Mouse (Mus musculus) kidney, postnatal 4 days (tissue): ENCODE measurements around the gene Zbtb8a.
"Not testable (repeated sequence)": the region's sequence is repeated elsewhere in the genome, so short reads cannot be mapped to it uniquely, and the experiment has no call there.

Experiments
- DNase-seq, 2 experiments: peaks; one replicate each; pipeline ENCODE4 v3.0.0; 2021; ENCODE audit warnings: mixed read lengths in 2 of 2

The Zbtb8a gene

DNA sequence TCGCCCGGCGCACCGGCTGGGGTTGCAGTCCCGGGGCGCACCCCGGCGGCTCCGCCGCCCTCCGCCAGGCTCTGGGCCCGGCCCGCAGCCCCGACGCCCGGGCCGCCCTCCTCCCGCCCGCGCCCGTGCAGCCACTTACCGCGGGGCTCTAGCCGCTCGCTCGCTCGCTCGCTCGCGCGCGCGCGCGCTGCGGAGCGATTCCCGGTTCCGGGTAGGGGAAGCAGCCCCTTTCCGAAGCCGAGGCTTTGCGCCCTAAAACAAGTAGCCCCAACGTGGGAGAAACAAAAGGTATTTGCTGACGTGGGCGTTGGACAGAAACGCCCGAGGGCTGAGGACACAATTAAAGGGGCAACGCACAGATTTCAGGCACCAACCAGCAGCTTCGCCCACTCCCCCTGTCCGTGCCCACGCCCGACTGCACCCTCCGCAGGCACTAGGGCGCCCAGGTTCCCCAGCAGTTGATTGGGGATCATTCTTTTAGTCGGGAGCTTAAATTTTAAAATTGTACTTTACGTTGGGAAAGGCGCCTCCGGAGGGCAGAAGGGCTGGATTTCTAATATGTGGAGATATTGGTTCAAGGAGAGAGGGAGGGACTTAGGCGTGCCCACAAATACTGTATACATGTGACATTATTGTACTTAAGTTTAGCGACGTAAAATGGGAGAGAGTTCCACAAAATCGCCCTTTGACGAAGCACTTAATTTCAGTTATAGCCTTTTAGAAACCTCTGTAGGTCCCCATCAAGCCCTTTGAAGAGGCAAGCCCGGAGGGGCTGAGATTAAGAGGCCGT is at the start of gene Zbtb8a:
TSS of gene Zbtb8a (minus strand) at position 516 of the 790 bp plus-strand sequence.
- DNase-seq, result peak; percentile 66 to 77

DNA sequence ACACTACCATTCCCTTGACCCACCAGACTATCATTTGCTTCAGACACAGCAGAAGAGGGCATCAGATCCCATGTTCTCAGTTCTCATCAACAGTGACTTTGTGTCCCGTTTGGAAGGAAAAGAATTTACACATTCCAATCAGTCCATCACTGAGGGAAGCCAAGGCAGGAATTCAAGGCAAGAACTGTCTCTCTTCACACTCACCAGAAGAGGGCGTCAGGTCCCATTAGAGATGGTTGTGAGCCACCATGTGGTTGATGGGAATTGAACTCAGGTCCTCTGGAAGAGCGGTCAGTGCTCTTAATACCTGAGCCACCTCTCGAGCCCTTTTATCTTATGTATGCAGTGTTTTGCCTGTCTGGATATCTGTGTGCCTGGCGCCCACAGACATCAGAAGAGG is 40.4 kb upstream of the Zbtb8a start:
- DNase-seq, result no peak

DNA sequence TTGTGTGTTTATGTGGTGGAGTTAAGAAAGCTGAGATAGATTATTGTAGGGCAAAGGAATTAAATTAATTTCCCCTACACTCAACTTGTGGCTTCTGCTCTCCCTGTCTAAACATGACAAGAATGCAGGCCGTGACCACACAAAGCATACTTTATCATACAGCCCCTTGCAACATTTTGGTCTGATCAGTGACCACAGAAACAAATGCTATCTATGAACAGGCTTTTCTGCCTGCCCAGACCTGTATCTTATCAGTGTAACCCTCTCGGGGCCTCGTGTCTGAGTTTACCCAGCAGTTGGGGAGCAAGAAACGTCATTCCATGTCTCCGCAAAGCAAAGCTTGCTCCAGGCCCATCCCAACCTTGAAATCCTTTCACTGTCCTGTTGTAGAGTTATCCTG is 38.6 kb upstream of the Zbtb8a start:
- DNase-seq, result no peak

DNA sequence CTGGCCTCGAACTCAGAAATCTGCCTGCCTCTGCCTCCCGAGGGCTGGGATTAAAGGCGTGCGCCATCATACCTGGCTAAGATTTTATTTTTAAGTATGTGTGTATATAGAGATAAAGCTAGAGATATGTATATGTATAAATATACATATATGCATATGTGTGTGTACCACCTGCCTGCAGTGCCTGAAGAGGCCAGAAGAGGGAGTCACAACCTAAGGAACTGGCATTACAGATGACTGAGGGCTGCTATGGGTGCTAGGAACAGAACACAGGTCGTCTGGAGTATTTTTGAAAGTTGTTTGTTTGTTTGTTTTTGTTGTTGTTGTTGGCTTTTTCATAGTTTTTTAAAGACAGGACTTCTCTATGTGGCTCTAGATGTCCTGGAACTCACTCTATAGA is 38.0 kb upstream of the Zbtb8a start:
- DNase-seq, result no peak

DNA sequence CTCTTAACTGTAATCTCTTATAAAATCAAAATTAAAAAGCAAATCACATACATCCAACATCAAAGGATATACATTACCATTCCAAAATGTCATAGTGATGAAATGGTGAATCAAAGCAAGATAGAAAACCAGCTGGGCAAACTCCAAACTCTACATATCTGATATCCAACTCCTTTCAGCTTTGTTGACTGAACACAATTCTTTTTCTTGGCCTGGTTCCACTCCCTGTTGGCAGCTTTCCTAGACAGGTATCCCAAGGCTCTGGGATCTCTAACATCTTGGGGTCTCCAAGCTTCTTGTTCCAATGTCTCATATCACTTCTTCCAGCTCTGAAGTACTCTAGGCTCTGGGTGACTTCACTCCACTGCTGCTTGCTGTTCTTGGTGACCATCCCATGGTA is 33.1 kb upstream of the Zbtb8a start:
- no peak for DNase-seq

DNA sequence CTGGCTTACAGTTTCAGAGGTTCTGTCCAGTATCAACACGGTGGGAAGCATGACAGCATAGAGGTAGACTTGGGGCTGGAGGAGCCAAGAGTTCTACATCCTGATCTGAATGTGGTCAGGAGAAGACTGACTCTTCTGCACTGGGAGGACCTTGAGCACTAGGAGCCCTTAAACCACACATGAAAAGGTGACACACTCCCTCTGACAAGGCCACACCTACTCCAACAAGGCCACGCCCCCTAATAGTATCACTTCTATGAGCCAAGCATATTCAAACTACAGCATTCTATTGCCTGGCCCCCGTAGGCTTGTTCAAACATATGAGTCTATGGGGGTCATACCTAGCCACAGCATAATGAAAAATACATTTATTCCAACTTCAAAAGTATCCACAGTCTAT is 32.6 kb upstream of the Zbtb8a start:
- DNase-seq, result not testable (repeated sequence)

DNA sequence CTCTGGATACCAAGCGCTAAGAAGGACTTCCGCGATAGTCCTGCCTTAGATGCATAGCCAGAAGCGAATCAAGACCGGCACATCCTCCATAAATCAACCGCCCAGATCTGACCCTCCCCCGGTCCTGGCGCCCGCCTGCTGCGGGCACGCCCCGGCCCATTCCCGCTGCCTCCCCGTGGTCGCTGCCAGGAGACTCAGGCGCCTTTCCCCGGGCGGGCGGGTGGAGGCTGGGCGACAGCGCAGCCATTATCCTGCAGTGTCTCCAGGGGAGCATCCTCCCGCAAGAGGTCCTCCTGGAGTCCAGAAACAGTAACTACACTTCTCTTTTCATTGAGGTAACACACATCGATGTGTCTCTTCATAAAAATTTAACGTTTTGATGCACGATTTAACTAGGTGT is 28.5 kb upstream of the Zbtb8a start:
- DNase-seq, result peak; percentile 78 to 88

DNA sequence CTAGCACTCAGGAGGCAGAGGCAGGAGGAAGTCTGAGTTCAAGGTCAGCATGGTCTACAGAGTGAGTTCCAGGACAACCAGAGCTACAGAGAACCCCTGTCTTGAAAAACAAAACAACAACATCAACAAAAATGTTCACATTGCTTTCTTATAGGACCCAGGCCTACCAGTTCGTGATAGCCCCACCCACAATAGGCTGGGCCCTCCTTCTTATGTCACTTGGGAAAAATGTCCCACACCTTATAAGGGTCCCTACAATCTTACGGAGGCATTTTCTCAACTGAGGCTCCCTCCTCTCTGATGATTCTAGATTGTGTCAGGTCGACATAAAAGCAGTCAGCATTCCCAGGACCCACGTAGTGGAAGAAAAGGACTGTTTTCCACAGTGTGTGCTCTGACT is 21.9 kb upstream of the Zbtb8a start:
- no peak for DNase-seq

DNA sequence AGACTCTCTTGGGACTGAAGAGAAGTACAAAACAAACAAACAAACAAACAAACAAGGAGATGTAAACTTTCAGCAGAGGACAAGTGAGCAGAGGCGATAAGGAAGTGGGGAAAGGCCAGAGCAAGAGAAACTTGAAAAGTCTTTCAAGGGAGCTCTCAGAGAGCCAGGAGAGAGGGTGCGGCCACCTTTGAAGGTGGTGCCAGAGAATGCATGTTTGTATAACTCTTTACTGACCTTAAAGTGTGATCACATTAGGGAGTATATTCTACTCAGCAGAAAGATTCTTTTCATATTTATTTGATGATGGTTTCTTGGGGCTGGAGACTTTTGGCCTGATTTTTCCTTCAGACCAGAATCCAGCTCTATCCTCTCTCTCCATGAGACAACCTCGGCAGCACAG is 19.0 kb upstream of the Zbtb8a start:
- no peak for DNase-seq

DNA sequence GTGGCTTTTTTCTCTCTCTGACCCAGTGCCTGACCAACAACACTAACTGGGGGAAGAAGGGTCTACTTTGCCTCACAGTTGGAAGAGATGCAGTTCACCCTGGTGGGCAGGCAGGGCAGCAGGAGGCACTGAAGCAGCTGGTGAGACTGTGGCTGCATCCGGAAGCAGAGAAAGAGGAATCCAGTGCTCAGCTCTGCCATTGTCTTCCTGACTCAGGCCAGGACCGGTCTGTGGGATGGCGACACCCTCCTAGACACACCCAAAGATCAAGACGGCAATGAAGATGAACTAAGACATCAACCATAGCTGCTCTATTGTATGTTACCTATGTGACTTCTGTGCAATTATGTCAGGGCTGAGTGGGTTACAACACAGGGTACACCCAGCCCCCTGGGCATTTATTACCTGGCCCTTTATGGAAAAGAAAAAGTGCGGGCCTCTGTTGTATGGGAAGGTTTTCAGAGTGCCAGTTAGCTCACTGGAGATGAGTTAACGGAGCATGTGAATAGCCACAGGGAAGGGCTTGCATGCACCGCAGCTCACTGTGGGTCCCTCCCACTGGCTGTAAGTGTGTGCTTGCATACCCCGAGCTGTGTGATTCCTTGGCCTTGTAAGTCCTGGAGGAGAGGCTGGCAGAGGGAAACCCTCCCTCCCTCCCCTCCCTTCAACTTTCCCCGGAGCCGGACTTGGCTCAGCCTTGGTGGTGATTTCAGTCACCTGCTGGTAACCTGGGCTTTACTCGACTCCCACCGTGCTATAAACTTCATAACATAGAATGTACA is 16.4 kb upstream of the Zbtb8a start:
- DNase-seq, result peak in 1 of 2 experiments; percentile 44

DNA sequence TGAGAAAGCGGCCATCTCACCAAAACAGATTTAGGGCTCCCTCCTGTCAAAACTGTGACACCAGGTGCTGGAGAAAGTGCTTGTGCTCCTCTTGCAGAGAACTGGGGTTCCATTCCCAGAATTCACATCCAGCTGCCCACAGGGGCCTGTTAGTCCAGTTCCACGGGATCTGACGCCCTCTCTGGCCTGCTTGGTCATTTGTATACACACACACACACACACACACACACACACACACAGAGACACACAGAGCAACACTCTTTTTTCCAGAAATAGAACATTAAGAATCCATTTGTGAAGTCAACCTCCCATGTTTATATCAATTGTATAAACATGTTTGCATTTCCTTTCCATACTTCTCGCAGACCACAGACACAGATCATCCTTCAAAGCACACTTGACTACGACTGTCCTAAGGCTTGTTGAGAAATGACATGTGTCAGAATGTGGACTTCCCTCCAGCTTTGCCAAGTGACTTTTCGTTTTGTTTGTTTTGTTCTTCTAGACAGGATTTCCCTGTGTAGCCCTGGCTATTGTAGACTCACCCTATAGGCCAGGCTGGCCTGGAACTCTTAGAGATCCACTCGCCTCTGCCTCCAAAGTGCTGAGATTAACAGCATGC is 13.1 kb upstream of the Zbtb8a start:
- no peak for DNase-seq

DNA sequence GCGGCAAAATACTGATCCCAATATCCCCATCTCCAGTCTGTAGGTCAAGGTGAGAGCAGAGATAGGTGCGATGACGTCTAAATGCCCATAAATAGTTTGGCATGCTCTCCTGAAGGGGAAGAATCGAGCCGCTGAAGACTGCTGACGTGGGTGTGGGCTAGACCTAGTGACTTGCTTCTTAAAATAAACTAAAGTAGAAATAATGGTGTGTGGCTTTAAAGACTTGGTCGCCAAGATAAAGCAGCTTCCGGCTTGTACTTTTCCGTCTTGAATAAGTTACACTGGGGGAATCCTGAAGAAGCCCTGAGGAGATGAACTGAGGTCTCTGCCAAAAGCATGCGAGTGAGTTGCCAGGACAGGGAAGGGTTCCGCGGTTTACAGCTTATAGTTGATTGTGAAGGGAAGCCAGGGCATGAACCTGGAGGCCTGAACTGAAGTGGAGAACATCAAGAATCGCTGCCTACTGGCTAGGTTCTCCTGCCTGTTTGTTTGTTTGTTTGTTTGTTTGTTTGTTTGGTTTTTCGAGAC is 12.4 kb upstream of the Zbtb8a start:
- no peak for DNase-seq

DNA sequence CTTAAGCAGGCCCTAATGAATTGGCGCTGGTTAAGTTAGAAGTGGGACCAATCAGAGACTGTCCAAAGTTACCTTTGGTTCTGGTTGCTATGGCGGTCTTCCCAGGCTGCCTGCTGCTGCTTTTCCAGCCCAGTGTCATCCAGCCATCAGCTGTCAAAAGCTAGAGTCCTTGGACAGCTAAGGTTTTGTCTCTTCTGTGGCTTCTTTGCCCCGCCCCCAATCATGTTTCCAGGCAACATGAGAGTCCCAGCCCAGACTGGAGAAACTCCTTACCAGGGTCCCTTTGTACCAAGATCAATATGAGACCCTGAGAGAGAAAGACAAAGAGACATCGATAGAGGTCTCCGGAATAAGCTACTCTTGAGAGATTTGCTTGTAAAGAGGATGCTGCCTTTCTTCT is 10.5 kb upstream of the Zbtb8a start:
- DNase-seq, result no peak

DNA sequence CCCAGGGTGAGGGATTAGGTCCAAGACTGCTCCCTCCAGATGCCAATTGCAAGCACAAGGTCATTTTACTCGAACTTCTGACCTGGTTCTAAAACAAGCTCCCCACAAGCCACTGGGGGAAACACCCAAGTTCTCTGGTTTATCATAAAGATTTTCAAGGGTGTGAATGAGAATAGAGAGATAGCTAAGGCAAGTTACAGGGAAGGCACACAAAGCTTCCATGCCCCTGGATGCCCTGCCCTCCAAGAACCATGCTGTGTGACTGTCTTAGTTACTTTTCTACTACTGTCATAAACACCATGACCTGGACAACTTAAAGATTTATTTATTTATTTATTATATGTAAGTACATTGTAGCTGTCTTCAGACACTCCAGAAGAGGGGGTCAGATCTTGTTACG is 9.1 kb upstream of the Zbtb8a start:
- no peak for DNase-seq

DNA sequence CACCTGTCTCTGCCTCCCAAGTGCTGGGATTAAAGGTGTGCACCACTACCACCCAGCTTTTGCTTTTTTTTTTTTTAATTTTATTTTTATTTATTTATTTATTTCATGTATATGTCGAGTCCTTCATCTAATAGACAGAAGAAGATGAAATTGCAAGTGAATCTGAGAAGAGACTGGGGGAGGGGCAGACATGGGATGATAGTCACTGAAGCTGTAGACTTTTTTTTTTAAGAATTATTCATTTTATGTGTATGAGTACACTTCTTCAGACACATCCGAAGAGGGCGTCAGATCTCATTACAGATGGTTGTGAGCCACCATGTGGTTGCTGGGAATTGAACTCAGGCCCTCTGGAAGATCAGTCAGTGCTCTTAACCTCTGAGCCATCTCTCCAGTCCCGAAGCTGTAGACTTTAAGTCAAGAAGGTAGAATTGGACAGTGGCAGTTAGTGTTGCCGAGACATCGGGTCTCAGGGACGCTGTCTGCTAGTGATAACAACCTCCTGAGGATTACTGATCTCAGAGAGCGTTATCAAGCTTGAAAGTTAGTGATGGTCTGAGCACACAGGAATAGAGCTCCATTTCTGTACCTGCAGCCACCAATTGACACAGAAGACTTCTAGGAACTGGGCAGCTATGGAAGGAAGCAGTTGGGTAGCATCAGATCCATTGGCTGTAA is 8.5 kb upstream of the Zbtb8a start:
- DNase-seq, result no peak

DNA sequence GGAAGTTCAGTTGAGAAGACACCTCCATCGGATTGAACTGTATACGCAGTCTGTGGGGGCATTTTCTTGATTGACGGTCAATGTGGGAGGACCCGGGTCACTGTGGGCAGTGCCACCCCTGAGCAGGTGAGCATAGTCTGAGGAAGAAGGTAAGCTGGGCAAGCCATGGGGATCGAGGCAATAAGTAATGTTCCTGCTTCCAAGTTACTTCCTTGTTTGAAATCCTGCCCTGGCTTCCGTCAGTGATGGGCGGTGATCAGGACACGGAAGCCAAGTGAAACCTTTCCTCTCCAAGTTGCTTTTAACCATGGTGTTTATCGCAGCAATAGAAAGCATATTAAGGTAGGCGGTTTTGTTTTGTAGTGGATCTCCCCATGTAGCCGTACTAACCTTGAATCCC is 7.8 kb upstream of the Zbtb8a start:
- DNase-seq, result no peak

DNA sequence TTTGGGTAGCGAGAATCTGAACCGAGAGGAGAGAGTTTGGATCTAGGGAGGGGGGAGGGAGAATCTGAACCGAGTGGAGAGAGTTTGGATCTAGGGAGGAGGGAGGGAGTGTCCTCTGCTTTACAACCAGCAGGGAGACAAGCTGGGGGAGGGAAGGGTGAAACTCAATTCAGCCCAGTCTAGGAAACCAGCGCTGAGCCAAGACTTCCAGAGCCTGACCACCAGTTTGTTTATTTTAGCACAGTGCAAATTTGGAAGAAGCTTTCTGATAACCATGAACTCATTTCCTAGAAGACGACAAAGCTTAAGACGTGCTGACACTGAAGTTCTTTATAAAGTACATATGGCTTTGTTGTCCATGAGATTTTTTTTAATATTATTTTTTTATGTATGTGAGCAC is 6.5 kb upstream of the Zbtb8a start:
- DNase-seq, result peak; percentile 56 to 72

DNA sequence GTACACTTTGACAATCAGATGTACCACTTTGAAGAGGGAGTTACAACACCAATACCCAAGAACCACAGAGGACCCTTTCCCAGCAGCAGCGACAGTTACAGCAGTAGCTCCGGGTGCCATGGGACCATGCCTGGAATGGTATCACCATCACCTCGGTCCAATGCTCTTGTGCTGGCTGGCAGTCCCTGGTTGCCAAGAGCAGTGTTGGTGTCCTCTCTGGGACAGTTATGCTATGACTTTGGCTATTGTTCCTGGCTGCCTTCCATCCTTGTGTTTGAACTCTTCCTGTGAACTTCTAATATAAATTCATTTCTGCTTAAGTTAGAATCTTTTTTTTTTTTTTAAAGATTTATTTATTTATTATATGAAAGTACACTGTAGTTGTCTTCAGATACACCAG is 5.7 kb upstream of the Zbtb8a start:
- DNase-seq, result no peak

DNA sequence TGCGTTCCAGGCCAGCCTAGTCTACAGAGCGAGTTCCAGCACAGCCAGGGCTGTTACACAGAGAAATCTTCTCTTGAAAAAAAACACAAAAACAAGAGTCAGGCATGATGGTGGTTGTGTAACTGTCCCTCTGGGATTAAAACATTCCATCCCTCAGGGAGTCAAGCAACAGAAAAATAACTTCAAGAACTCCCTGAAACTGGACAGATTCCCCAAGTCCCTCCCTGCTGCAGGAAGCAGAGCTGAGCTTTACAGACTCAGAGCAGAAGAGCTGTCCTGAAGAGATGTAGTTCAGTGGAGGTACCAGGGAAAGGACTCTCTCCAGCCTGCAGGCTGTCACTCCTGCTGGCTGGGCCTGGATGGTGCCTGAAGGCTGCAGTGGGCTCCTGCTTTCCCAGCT is 4.6 kb upstream of the Zbtb8a start:
- no peak for DNase-seq

DNA sequence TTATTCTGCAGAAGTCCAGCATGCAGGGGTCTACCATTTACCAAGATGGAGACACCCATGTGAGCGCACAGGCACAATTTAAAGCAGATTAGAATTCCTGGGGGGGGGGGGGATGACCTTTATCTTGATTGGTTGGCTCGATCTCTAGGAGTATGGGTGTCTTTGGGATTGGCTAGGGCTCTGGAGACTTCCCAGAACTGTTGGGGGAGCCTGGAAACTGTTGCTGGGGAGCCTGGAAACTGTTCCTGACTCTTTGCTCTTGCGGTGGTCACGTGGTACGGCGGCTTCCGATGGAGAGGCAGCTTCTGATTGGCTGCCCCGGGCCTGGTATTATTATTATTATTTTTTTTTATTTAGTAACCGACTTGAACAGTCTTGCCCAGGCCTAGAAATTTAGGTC is 4.1 kb upstream of the Zbtb8a start:
- no peak for DNase-seq

DNA sequence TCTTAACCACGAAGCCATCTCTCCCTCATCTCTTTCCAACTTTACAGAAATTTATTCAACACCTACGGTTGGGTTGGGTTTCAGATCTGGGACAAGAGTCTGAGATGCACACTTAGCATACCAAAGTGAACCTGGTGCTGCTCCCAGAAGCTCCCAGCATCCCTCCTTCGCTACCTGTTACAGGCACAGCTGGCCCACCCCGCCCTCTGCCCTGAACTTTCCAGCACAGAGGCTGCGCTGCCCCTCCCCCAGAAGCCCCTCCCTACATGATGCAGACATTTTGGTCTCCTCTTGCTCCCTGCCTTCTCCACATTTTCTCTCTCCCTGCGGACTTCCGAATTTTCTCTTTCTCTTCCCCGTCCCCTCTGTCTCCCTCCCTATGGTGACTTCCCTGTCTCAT is 3.2 kb upstream of the Zbtb8a start:
- DNase-seq, result no peak

DNA sequence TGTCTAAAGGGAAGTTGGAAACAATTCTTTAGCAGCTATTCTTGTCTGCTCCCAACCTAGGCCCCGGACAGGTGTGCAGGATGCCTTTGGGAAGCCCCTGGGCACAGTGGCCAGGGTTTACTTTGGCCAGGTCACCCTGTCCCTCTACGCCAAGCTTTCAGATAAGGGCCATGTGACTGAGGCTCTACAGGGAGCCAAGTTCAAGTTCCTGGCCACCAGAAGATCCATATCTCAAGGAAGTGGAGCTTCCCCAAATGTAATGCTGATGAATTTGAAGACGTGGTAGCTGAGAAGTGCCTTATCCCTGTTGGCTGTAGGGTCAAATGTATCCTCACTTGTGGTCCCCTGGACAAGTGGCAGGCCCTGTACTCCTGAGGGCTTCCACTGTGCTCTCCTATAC is 1.9 kb upstream of the Zbtb8a start:
- no peak for DNase-seq

DNA sequence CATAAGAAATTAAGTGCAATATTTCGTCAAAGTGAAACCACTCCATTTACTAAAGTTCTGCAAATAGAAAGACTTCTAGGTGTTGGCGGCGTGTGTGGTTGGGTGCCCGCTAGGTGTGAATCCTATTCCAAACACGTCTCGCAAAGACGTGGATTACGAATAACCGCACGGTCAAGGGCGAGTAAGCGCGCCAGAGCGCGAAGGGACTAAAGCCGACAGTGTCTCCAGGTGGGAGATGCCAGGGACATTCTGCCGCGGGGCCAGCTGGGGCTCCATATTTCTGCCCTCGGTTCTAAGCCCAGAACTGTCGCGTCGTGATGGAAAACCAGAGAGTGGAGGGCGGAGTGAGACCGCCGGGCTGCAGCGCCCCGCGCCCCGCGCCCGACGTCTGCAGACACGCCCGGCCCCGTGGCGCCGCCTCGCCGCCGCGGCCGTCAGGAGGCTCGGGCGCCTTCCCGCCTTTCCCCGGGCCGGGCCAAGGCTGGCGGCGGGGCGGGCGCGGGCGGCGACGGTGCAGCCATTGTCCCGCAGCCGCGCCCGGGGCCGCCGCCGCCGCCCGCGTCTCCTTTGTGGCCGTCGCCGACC is 863 bp downstream of the Zbtb8a start:
- peak; percentile 61 to 77 for DNase-seq
